Mouse (Mus musculus): ENCODE measurements around the gene Abhd14a. TPM values are rescaled to one million over a fixed set of nuclear protein-coding genes. Genes with fewer than 3 reads are reported as not detected.

Abhd14a gene
- 10 to 100 TPM in 1 of 2 experiments, 1 to 10 TPM in 1; 7.4 to 14.2 TPM for polyA plus RNA-seq (2017; shearing (Covaris generic))

GRCm38 (mm10) chr9:106447348-106447747 is at the start of gene Abhd14a, which contains the start of gene Abhd14b:
Gene Abhd14a (minus strand): TSS chr9:106447678.
Gene Abhd14b (plus strand): TSS chr9:106447459.

GRCm38 (mm10) chr9:106476924-106477484 is 29.5 kb upstream of the Abhd14a start, which contains the start of gene Parp3:
Gene Parp3 (minus strand): TSS chr9:106476949.

DNA sequence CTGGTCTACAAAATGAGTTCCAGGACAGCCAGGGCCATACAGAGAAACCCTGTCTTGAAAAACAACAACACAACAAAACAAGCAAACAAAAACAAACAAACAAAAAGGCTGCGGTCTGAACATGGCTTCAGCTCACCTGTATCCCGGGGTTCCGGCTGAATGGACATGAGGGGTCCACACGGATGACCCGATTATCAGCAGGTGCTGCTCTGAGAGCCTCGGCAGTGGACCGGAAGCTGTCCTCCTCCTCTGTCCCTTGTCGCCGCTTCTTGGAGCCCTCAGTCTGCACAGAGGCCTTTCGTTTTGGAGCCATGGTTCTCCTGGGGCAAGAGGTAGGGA is 28.2 kb upstream of the Abhd14a start, which contains the start of gene Rrp9:
TSS of gene Rrp9 (plus strand) at position 301 of the 339 bp plus-strand sequence.

DNA sequence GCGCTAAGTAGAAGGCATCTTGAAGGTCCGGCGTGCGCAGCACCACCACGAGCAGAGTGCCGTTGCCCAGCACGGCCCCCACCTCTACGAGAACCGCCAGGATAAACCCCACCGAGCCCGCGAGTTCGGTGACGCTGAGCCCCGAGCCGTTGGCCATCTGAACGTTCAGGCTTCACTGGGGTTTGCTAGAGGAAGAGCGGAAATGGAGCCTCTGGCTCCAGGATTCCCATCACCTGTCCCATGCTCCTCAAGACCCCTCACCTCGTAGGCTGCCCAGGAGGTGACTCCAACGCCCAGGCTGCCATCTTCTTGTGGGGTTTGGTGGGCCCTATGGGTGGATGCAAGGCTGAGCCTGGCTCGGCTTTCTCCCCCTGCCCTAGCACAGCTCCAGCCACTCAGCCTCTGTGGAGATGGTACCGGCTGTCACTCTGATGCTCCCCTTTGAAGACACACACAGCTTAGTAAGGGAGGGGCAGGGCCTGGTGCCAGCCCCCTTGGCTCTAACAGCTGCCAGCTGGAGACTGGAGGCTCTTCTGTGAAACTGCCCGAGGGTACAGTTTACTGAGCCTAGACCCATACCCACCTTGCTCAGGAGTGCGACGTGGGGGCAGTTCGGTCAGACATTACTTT is 18.2 kb upstream of the Abhd14a start, which contains the start of gene Gpr62:
TSS of gene Gpr62 (minus strand) at position 368 of the 630 bp plus-strand sequence.

DNA sequence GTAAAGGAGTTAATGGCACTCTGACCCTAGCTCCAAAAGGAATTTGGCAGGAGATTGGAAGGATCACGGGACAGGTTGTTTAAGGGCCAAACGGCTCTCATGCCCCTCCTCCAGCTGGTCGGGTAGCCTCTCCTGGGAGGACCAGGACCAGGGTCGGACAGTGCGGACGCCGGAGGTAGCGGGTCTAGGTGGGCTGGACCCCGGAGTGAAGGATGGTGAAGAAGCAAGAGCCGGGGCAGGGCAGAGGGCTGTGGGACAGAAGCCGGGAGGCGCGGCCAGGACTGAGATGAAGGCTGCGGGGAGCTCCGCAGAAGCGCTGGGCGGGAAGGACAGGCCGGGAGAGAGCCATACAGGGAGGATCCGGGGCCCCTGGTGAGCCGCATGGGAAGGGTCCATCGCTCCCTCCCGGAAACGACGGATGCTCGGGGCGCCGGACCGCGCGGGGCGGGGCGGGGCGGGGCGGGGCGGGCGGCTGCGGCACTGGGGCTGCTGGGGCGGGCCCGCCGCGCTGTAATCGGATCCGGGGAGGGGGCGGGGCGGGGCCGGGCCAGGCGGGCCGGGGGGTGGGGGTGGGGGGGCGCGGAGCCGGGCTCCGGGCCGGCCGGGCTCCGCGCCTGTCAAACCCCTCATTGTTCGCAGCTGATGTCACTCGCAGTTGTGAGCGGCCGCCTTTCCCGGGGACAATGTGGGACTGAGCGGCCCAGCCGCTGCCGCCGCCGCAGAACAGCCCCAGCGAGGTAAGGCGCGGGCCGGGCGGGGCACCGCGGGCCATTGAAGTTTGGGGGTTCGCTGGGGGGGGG is 6.0 kb upstream of the Abhd14a start, which contains the start of gene Pcbp4:
TSS of gene Pcbp4 (plus strand) at position 21 of the 800 bp plus-strand sequence.

GRCm38 (mm10) chr9:106429221-106430014 is 18.1 kb downstream of the Abhd14a start, which contains the start of gene Rpl29:
Gene Rpl29 (plus strand): TSS chr9:106429454.

Other genes with a start within 250 kb of the Abhd14a start
- 100 to 1,000 TPM in 1 of 2 experiments, 10 to 100 TPM in 1; 60.9 to 115 TPM for gene Ppm1m, start 247.9 kb downstream of the Abhd14a start, polyA plus RNA-seq (2017; shearing (Covaris generic))
- 100 to 1,000 TPM; 264 to 286 TPM for gene Twf2, start 244.6 kb downstream of the Abhd14a start, polyA plus RNA-seq (2017; shearing (Covaris generic))
- not detected for gene Tlr9, start 225.1 kb downstream of the Abhd14a start, polyA plus RNA-seq (2017; shearing (Covaris generic))
- 10 to 100 TPM; 31.6 to 40.0 TPM for gene Alas1, start 199.0 kb downstream of the Abhd14a start, polyA plus RNA-seq (2017; shearing (Covaris generic))
- 1 to 10 TPM; 7.3 to 9.9 TPM for gene Poc1a, start 166.6 kb downstream of the Abhd14a start, polyA plus RNA-seq (2017; shearing (Covaris generic))
- 10 to 100 TPM; 48.0 to 62.3 TPM for gene Dusp7, start 79.0 kb downstream of the Abhd14a start, polyA plus RNA-seq (2017; shearing (Covaris generic))
- 100 to 1,000 TPM; 570 to 948 TPM for gene Rpl29, start 18.2 kb downstream of the Abhd14a start, polyA plus RNA-seq (2017; shearing (Covaris generic))
- 10 to 100 TPM; 10.1 to 16.3 TPM for gene Acy1, start 9.4 kb downstream of the Abhd14a start, polyA plus RNA-seq (2017; shearing (Covaris generic))
- 1 to 10 TPM; 4.6 to 5.4 TPM for gene Abhd14b, start 219 bp downstream of the Abhd14a start, polyA plus RNA-seq (2017; shearing (Covaris generic))
- gene Pcbp4, start 5.6 kb upstream of the Abhd14a start, polyA plus RNA-seq (2017; shearing (Covaris generic)): 10 to 100 TPM; 13.7 to 15.9 TPM
- gene Gpr62, start 18.3 kb upstream of the Abhd14a start, polyA plus RNA-seq (2017; shearing (Covaris generic)): under 1 TPM; 0.11 to 0.39 TPM
- 10 to 100 TPM; 46.5 to 70.2 TPM for gene Rrp9, start 28.3 kb upstream of the Abhd14a start, polyA plus RNA-seq (2017; shearing (Covaris generic))
- 10 to 100 TPM; 51.2 to 60.8 TPM for gene Parp3, start 29.3 kb upstream of the Abhd14a start, polyA plus RNA-seq (2017; shearing (Covaris generic))
- gene Iqcf1, start 52.3 kb upstream of the Abhd14a start, polyA plus RNA-seq (2017; shearing (Covaris generic)): under 1 TPM in 1 of 2 experiments, not detected in 1; 0.34 TPM
- not detected for gene Iqcf5, start 66.9 kb upstream of the Abhd14a start, polyA plus RNA-seq (2017; shearing (Covaris generic))
- under 1 TPM in 1 of 2 experiments, not detected in 1; 0.82 TPM for gene Iqcf3, start 114.0 kb upstream of the Abhd14a start, polyA plus RNA-seq (2017; shearing (Covaris generic))
- gene Iqcf4, start 123.3 kb upstream of the Abhd14a start, polyA plus RNA-seq (2017; shearing (Covaris generic)): not detected
- gene Iqcf6, start 178.9 kb upstream of the Abhd14a start, polyA plus RNA-seq (2017; shearing (Covaris generic)): not detected
- gene Grm2, start 208.4 kb upstream of the Abhd14a start, polyA plus RNA-seq (2017; shearing (Covaris generic)): under 1 TPM in 1 of 2 experiments, not detected in 1; 0.09 TPM
- gene Tex264, start 238.2 kb upstream of the Abhd14a start, polyA plus RNA-seq (2017; shearing (Covaris generic)): 10 to 100 TPM; 61.0 to 64.1 TPM